Mouse (Mus musculus) stomach, embryonic 15.5 days (tissue): ENCODE data around the gene Naa15. TPM values are rescaled to one million over a fixed set of nuclear protein-coding genes. Genes with fewer than 3 reads are reported as not detected.

ENCODE experiments used
- ATAC-seq: fragments of 200-750 bp; cut with Nextera tagmentation; 2 replicates; pipeline ENCODE4 v1.8.0; 2017; ENCODE audit warnings: low read depth, moderate number of reproducible peaks, moderate TSS enrichment; ENCODE audit not compliant: insufficient read depth, low FRiP score
- H3K27ac ChIP-seq: fragments of 300-500 bp; sonication (generic); 2 replicates; pipeline ENCODE4 v1.5.1; 2015; ENCODE audit warnings: mild to moderate bottlenecking, inconsistent platforms
- H3K27me3 ChIP-seq: fragments of 300-500 bp; sonication (generic); replicated peaks from 2 replicates; pipeline ENCODE4 v1.6.1; 2015; ENCODE audit warnings: inconsistent platforms
- H3K36me3 ChIP-seq: fragments of 300-500 bp; sonication (generic); 2 replicates; pipeline ENCODE4 v1.6.1; 2015; ENCODE audit warnings: inconsistent platforms
- H3K4me1 ChIP-seq: fragments of 300-500 bp; sonication (generic); 2 replicates; pipeline ENCODE4 v1.6.1; 2015; ENCODE audit warnings: inconsistent platforms
- H3K4me2 ChIP-seq: fragments of 300-500 bp; sonication (generic); 2 replicates; pipeline ENCODE4 v1.6.1; 2015; ENCODE audit warnings: mild to moderate bottlenecking, inconsistent platforms
- H3K4me3 ChIP-seq: fragments of 300-500 bp; sonication (generic); replicated peaks from 2 replicates; pipeline ENCODE4 v1.5.1; 2015; ENCODE audit warnings: inconsistent platforms
- H3K9ac ChIP-seq: fragments of 300-500 bp; sonication (generic); 2 replicates; pipeline ENCODE4 v1.6.1; 2015; ENCODE audit warnings: inconsistent platforms
- H3K9me3 ChIP-seq: fragments of 300-500 bp; sonication (generic); 2 replicates; pipeline ENCODE4 v1.6.1; 2016; ENCODE audit warnings: inconsistent platforms
- WGBS: fragments of 180-500 bp; shearing (Covaris S2); methylation state at CpG from one replicate; pipeline ENCODE4 v1.1.7; 2015; 5-methylcytosine and 5-hydroxymethylcytosine counted together
- polyA plus RNA-seq: library from polyadenylated mRNA; unstranded; fragments of >200 nt; fragmentation: Nextera tagmentation; extraction: Ambion mirVana; gene quantifications from 2 replicates; pipeline ENCODE4 v1.2.1, GENCODE M21; 2015

Naa15 gene
- 43.8 and 49.9 TPM in 2 replicates for polyA plus RNA-seq

- peak within 1 kb of the TSS; percentile 94 for H3K4me3 ChIP-seq
- WGBS: 3% methylated on average over 43 of the region's 43 CpGs
- H3K9me3 ChIP-seq: no peaks in the 10 kb centered on the region
- H3K9ac ChIP-seq: peak within 1 kb of the TSS; percentile 92
- peak within 1 kb of the TSS; percentile 95 for H3K27ac ChIP-seq
- H3K4me2 ChIP-seq: peak within 1 kb of the TSS; percentile 66
- H3K36me3 ChIP-seq: no peaks in the 10 kb centered on the region
- no peaks in the 10 kb centered on the region for H3K27me3 ChIP-seq
- H3K4me1 ChIP-seq: peaks cover 15% of the 10 kb centered on the region
- ATAC-seq: peak; percentile 93
Observed at GRCm38 (mm10) chr3:51415098-51416072, at the start of gene Naa15. TSS of gene Naa15 (plus strand) at chr3:51415148.

GRCm38 (mm10) chr3:51365517-51365882, 49.4 kb upstream of the Naa15 start:
- no peak for ATAC-seq
- Histone ChIP-seq H3K9me3 (no peaks in the 10 kb centered on the region), H3K27ac (no peak overlapping the region), H3K4me2 (peak overlapping the region; percentile 65), H3K4me1 (no peaks in the 10 kb centered on the region), H3K9ac (peak overlapping the region; percentile 0; the same call in 1 of the 2 replicates), H3K27me3 (no peaks in the 10 kb centered on the region), H3K4me3 (peak overlapping the region; percentile 40; the same call in 1 of the 2 replicates), H3K36me3 (no peaks in the 10 kb centered on the region)
- 8% methylated on average over 3 of the region's 3 CpGs for WGBS

- H3K36me3 ChIP-seq: no peaks in the 10 kb centered on the region
- H3K27ac ChIP-seq: no peak overlapping the region
- no peaks in the 10 kb centered on the region for H3K27me3 ChIP-seq
- no peak overlapping the region for H3K4me3 ChIP-seq
- no peaks in the 10 kb centered on the region for H3K9me3 ChIP-seq
- H3K4me1 ChIP-seq: no peaks in the 10 kb centered on the region
- H3K9ac ChIP-seq: no peak overlapping the region
- WGBS: 45% methylated on average over 4 of the region's 4 CpGs
- no peak overlapping the region for H3K4me2 ChIP-seq
- ATAC-seq: no peak
Observed at GRCm38 (mm10) chr3:51366926-51367325, 48.0 kb upstream of the Naa15 start.

- H3K27me3 ChIP-seq: no peaks in the 10 kb centered on the region
- no peaks in the 10 kb centered on the region for H3K4me1 ChIP-seq
- no peak for ATAC-seq
- H3K9me3 ChIP-seq: no peaks in the 10 kb centered on the region
- H3K4me2 ChIP-seq: no peak overlapping the region
- WGBS: 78% methylated on average over 4 of the region's 4 CpGs
- H3K9ac ChIP-seq: no peak overlapping the region
- no peaks in the 10 kb centered on the region for H3K36me3 ChIP-seq
- no peak overlapping the region for H3K4me3 ChIP-seq
- H3K27ac ChIP-seq: no peak overlapping the region
Observed at GRCm38 (mm10) chr3:51368011-51368410, 46.9 kb upstream of the Naa15 start.

GRCm38 (mm10) chr3:51371826-51372225, 43.1 kb upstream of the Naa15 start:
- no peak overlapping the region for H3K9ac ChIP-seq
- no peaks in the 10 kb centered on the region for H3K9me3 ChIP-seq
- H3K36me3 ChIP-seq: no peaks in the 10 kb centered on the region
- no peaks in the 10 kb centered on the region for H3K27me3 ChIP-seq
- WGBS: 67% methylated on average over 2 of the region's 2 CpGs
- ATAC-seq: no peak
- H3K4me3 ChIP-seq: no peak overlapping the region
- no peak overlapping the region for H3K4me2 ChIP-seq
- no peaks in the 10 kb centered on the region for H3K4me1 ChIP-seq
- H3K27ac ChIP-seq: no peak overlapping the region

GRCm38 (mm10) chr3:51372883-51373282, 42.1 kb upstream of the Naa15 start:
- no peaks in the 10 kb centered on the region for H3K36me3 ChIP-seq
- no peaks in the 10 kb centered on the region for H3K4me1 ChIP-seq
- H3K27ac ChIP-seq: no peak overlapping the region
- no peak overlapping the region for H3K9ac ChIP-seq
- H3K27me3 ChIP-seq: no peaks in the 10 kb centered on the region
- WGBS: 49% methylated on average over 5 of the region's 5 CpGs
- H3K9me3 ChIP-seq: no peaks in the 10 kb centered on the region
- no peak overlapping the region for H3K4me2 ChIP-seq
- no peak for ATAC-seq
- no peak overlapping the region for H3K4me3 ChIP-seq

- ATAC-seq: no peak
- 66% methylated on average over 5 of the region's 5 CpGs for WGBS
- H3K4me3 ChIP-seq: no peak overlapping the region
Observed at GRCm38 (mm10) chr3:51373544-51373943, 41.4 kb upstream of the Naa15 start.

GRCm38 (mm10) chr3:51375307-51376265, 39.4 kb upstream of the Naa15 start:
- no peaks in the 10 kb centered on the region for H3K27me3 ChIP-seq
- ATAC-seq: no peak
- H3K9me3 ChIP-seq: no peaks in the 10 kb centered on the region
- no peak overlapping the region for H3K27ac ChIP-seq
- no peaks in the 10 kb centered on the region for H3K36me3 ChIP-seq
- no peak overlapping the region for H3K4me3 ChIP-seq
- no peak overlapping the region for H3K4me2 ChIP-seq
- no peak overlapping the region for H3K9ac ChIP-seq
- 0 out of 2 replicates have a peak, but pooled peaks cover 7% of the 10 kb centered on the region for H3K4me1 ChIP-seq
- 82% methylated on average over 19 of the region's 19 CpGs for WGBS

More at GRCm38 (mm10) chr3:51373544-51373943, 41.4 kb upstream of the Naa15 start:
- no peaks in the 10 kb centered on the region for H3K27me3 ChIP-seq
- H3K27ac ChIP-seq: no peak overlapping the region
- no peak overlapping the region for H3K9ac ChIP-seq
- H3K4me2 ChIP-seq: no peak overlapping the region
- no peaks in the 10 kb centered on the region for H3K36me3 ChIP-seq
- no peaks in the 10 kb centered on the region for H3K9me3 ChIP-seq
- H3K4me1 ChIP-seq: 0 out of 2 replicates have a peak, but pooled peaks cover 4% of the 10 kb centered on the region

- 23% methylated on average over 31 of the region's 31 CpGs for WGBS
- H3K27ac ChIP-seq: no peak overlapping the region
- peak overlapping the region; percentile 48 for H3K4me2 ChIP-seq
Observed at GRCm38 (mm10) chr3:51377878-51378664, 36.9 kb upstream of the Naa15 start.

GRCm38 (mm10) chr3:51378665-51378946, 36.3 kb upstream of the Naa15 start:
- no peaks in the 10 kb centered on the region for H3K36me3 ChIP-seq
- 0 out of 2 replicates have a peak, but pooled peaks cover 7% of the 10 kb centered on the region for H3K4me1 ChIP-seq
- ATAC-seq: no peak
- 78% methylated on average over 3 of the region's 3 CpGs for WGBS
- H3K27me3 ChIP-seq: no peaks in the 10 kb centered on the region
- H3K4me3 ChIP-seq: peak overlapping the region; percentile 34
- no peak overlapping the region for H3K9ac ChIP-seq
- H3K27ac ChIP-seq: no peak overlapping the region
- peak overlapping the region; percentile 48 for H3K4me2 ChIP-seq
- no peaks in the 10 kb centered on the region for H3K9me3 ChIP-seq

More at GRCm38 (mm10) chr3:51377878-51378664, 36.9 kb upstream of the Naa15 start:
- Histone ChIP-seq H3K4me1 (0 out of 2 replicates have a peak, but pooled peaks cover 7% of the 10 kb centered on the region), H3K9me3 (no peaks in the 10 kb centered on the region), H3K9ac (no peak overlapping the region), H3K4me3 (peak overlapping the region; percentile 34), H3K27me3 (no peaks in the 10 kb centered on the region), H3K36me3 (no peaks in the 10 kb centered on the region)
- ATAC-seq: no peak
